Mouse (Mus musculus): ENCODE data around the gene Fbxo34.

DNA sequence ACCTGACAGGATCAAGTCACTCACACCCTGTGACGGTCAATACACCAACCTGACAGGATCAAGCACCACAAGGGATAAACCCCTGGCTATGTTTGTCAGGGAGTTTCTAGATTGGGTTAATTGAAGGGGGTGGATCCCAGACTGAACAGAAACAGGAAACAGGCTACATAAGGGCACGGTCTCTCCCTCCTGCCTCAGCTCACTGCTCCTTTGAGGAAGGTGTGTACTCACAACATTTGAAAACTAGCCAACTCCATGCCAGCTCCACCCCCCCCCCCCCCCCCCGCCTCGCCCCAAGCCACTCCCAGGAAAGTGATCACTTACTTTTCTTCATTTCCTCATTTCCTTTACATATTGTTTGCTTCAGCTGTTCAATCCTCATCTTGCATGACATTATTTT is 104.0 kb downstream of the Fbxo34 start:
- no peak for TF ChIP-seq GATA1 (IDR thresholded peaks at IDR 0.05; ENCODE audit: low read length)
- TF ChIP-seq TAL1 (IDR thresholded peaks at IDR 0.05; ENCODE audit: low read length), result no peak

Measured in erythroblast, embryonic 14.5 days (primary cell).